Mouse (Mus musculus) hindbrain, embryonic 12.5 days (tissue): ENCODE results near the gene Gria4. TPM values are rescaled to one million over a fixed set of nuclear protein-coding genes. Genes with fewer than 3 reads are reported as not detected.
A peak's percentile ranks its signal among the peaks of the same experiment; 100 is the strongest.
"Not testable (repeated sequence)": the region's sequence is repeated elsewhere in the genome, so short reads cannot be mapped to it uniquely, and the experiment has no call there.

Experiments used
- ATAC-seq: fragments of 200-750 bp; cut with Nextera tagmentation; 2 replicates; pipeline ENCODE4 v1.8.0; 2017; ENCODE audit warnings: moderate TSS enrichment; ENCODE audit not compliant: low FRiP score
- H3K27ac ChIP-seq: fragments of 300-500 bp; sonication (generic); 2 replicates; pipeline ENCODE4 v1.5.1; 2016; ENCODE audit warnings: mild to moderate bottlenecking
- H3K27me3 ChIP-seq: fragments of 300-500 bp; sonication (generic); 2 replicates; pipeline ENCODE4 v1.6.1; 2016; ENCODE audit warnings: mild to moderate bottlenecking
- H3K36me3 ChIP-seq: fragments of 300-500 bp; sonication (generic); 2 replicates; pipeline ENCODE4 v1.6.1; 2016; ENCODE audit warnings: mild to moderate bottlenecking
- H3K4me1 ChIP-seq: fragments of 300-500 bp; sonication (generic); 2 replicates; pipeline ENCODE4 v1.6.1; 2016
- H3K4me2 ChIP-seq: fragments of 300-500 bp; sonication (generic); replicated peaks from 2 replicates; pipeline ENCODE4 v1.6.1; 2016; ENCODE audit warnings: mild to moderate bottlenecking
- H3K4me3 ChIP-seq: fragments of 300-500 bp; sonication (generic); 2 replicates; pipeline ENCODE4 v1.5.1; 2016; ENCODE audit warnings: mild to moderate bottlenecking
- H3K9ac ChIP-seq: fragments of 300-500 bp; sonication (generic); 2 replicates; pipeline ENCODE4 v1.6.1; 2016; ENCODE audit warnings: mild to moderate bottlenecking, moderate library complexity
- H3K9me3 ChIP-seq: fragments of 300-500 bp; sonication (generic); replicated peaks from 2 replicates; pipeline ENCODE4 v1.6.1; 2016; ENCODE audit warnings: mild to moderate bottlenecking
- WGBS: fragments of 180-500 bp; shearing (Covaris S2); methylation state at CpG from one replicate; pipeline ENCODE4 v1.1.7; 2016; 5-methylcytosine and 5-hydroxymethylcytosine counted together
- polyA plus RNA-seq: library from polyadenylated mRNA; unstranded; fragments of >200 nt; fragmentation: Nextera tagmentation; extraction: Ambion mirVana; gene quantifications from 2 replicates; pipeline ENCODE4 v1.2.1, GENCODE M21; 2016

Gria4 gene
- polyA plus RNA-seq: 15.6 and 16.4 TPM in 2 replicates

DNA sequence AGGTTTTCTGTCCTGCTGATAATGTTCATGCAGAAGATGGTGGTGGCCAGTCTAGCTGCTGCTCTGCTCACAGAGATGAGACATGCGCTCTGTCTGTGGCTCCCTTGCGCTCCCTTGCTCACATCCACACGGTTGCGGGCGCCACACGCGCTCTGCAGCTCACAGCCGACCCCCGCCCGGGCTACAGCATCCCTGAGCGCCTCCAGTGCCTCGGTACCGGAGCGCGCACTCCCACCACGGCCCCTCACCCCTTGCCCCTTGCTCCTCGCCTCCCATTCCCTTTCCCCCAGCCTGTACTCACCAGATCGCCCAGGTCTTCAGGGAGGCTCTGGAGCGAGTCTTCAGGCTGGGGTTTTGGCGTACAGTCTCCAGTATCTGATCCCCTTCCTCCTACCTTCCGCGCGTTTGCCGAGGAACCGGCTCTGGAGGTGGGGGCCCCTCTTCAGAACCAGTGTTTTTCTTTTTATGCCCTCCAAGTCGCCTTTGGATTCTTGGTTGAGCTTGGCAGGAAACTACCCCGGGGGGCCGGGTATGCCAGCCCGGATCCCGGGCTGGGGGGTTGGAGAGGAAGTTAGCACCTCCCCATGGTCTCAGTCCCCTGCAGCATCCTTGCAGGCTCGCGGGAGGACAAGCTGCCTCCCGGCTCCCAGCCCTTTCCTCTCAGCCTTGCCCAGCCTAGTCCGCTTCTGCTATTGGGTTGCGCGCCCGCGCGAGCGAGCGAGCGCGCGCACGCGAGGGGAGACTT, at the start of gene Gria4:
TSS of gene Gria4 (minus strand) at position 691 of the 745 bp plus-strand sequence.
- Histone ChIP-seq H3K4me1 (no peaks in the 10 kb centered on the region), H3K27ac (peak within 1 kb of the TSS; percentile 94), H3K27me3 (no peaks in the 10 kb centered on the region), H3K9me3 (no peaks in the 10 kb centered on the region), H3K9ac (peak within 1 kb of the TSS; percentile 79), H3K36me3 (no peaks in the 10 kb centered on the region), H3K4me2 (peak within 1 kb of the TSS; percentile 76), H3K4me3 (peak within 1 kb of the TSS; percentile 66)
- WGBS: under 1% methylated on average over 45 of the region's 46 CpGs
- peak; percentile 98 for ATAC-seq

DNA sequence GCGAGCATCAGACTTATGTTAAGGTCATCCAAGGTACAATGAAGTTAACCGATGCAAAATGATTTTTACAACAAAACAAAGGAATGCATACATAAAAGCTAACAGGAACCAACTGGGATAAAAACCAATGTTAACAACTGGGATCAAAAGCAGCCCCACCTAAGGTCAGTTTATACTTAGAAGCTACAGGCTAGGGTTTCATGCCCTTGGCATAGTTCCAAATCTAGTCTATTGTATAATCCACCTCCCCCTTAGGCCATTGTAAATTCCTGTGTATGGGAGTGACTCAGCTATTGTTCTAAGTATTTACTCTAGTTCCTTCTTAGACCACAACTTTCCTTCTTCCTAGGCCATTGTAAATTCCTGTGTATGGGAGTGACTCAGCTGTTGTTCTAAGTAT, 14.9 kb upstream of the Gria4 start:
- 86% methylated on average over 2 of the region's 2 CpGs for WGBS
- not testable (repeated sequence) for H3K4me3 ChIP-seq, H3K36me3 ChIP-seq, H3K27ac ChIP-seq, H3K27me3 ChIP-seq, H3K9ac ChIP-seq, ATAC-seq, H3K4me1 ChIP-seq, H3K9me3 ChIP-seq, H3K4me2 ChIP-seq

DNA sequence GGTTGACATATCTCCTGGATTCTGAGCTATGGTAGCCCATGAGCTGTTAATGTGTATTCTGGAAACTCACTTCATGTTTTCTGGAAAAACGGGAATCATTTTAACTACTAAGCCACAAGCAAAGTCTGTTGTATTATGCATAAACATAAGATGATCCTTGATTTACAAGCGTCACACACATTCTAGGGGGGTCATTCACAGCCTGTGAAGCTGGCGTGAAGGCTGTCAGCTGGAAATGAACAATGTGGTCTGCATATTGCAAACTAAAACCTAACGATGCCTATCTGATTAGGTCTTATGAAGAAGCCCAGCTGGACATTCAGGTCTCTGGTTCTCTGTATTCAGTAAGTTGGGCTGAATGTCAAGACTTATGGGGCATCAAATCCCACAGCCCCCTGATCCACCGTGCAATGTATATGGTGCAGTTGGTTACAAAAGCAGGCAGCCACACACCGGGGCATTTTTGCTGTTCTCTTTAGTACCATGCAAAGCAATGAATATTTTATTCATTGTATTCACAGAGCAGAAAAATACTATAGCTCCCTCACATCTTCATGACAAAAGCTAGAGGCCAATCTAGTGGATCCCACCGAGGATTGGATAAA, 7.2 kb upstream of the Gria4 start:
- Histone ChIP-seq H3K36me3 (no peaks in the 10 kb centered on the region), H3K4me2 (no peak overlapping the region), H3K4me3 (no peak overlapping the region), H3K27me3 (no peaks in the 10 kb centered on the region), H3K27ac (no peak overlapping the region), H3K4me1 (0 out of 2 replicates have a peak, but pooled peaks cover 3% of the 10 kb centered on the region), H3K9me3 (no peaks in the 10 kb centered on the region), H3K9ac (no peak overlapping the region)
- peak; percentile 71; the same call in 1 of the 2 replicates for ATAC-seq
- 44% methylated on average over 7 of the region's 7 CpGs for WGBS

- H3K9me3 ChIP-seq: no peaks in the 10 kb centered on the region
- no peak overlapping the region for H3K4me3 ChIP-seq
- H3K27me3 ChIP-seq: no peaks in the 10 kb centered on the region
- no peak overlapping the region for H3K27ac ChIP-seq
- H3K9ac ChIP-seq: no peak overlapping the region
- ATAC-seq: no peak
- 86% methylated on average over 2 of the region's 2 CpGs for WGBS
- no peaks in the 10 kb centered on the region for H3K36me3 ChIP-seq
- H3K4me2 ChIP-seq: no peak overlapping the region
- H3K4me1 ChIP-seq: no peaks in the 10 kb centered on the region
Measured at GRCm38 (mm10) chr9:4797396-4797795, 1.4 kb upstream of the Gria4 start.

DNA sequence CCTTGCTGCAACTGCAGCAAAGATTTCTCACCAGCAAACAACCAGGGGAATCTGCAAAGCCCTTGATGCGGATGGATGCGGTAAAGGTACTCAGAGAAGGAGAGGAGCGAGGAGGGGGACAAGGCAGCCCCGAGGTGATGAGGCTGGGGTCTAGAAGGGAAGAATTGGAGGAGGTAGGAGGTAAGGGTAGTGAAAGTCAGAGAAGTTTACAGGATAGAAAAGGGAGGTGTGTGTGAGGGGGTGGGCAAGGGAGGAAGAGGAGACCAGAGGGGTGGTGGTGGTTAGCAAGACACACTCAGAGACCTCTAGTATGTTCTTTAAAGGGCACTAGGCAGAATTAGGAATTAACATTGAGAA, 233 bp upstream of the Gria4 start:
- ATAC-seq: peak; percentile 63; the same call in 1 of the 2 replicates
- Histone ChIP-seq H3K4me1 (no peaks in the 10 kb centered on the region), H3K27ac (peak overlapping the region; percentile 94; the same call in 1 of the 2 replicates)

DNA sequence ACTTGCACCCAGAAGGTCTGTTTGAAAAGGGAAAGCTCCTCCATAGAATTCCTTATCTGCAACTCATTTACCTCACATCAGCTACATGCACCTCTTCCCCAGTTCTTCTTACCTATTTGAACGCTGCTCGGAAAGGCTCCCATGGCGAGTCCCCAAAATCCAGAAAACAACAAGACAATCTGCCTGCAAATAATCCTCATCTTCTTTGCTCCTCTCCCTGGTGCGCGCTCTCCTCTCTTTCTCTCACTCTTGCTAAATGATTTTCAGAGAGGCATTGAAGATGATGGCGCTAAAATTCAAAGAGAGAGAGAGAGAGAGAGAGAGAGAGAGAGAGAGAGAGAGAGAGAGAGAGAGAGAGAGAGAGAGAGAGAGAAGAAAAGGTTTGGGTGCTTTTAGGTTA, 959 bp downstream of the Gria4 start:
- ATAC-seq: no peak
- no peaks in the 10 kb centered on the region for H3K36me3 ChIP-seq
- H3K27ac ChIP-seq: peak overlapping the region; percentile 94
- H3K9ac ChIP-seq: peak overlapping the region; percentile 79
- no peaks in the 10 kb centered on the region for H3K9me3 ChIP-seq
- peak overlapping the region; percentile 66 for H3K4me3 ChIP-seq
- 1% methylated on average over 5 of the region's 6 CpGs for whole genome bisulfite sequencing
- no peaks in the 10 kb centered on the region for H3K27me3 ChIP-seq
- no peaks in the 10 kb centered on the region for H3K4me1 ChIP-seq
- H3K4me2 ChIP-seq: peak overlapping the region; percentile 76

More for the DNA sequence above, 233 bp upstream of the Gria4 start:
- peak overlapping the region; percentile 76 for H3K4me2 ChIP-seq
- H3K4me3 ChIP-seq: peak overlapping the region; percentile 66
- H3K9ac ChIP-seq: peak overlapping the region; percentile 79
- 3% methylated on average over 4 of the region's 4 CpGs for WGBS
- H3K9me3 ChIP-seq: no peaks in the 10 kb centered on the region
- no peaks in the 10 kb centered on the region for H3K36me3 ChIP-seq
- no peaks in the 10 kb centered on the region for H3K27me3 ChIP-seq

DNA sequence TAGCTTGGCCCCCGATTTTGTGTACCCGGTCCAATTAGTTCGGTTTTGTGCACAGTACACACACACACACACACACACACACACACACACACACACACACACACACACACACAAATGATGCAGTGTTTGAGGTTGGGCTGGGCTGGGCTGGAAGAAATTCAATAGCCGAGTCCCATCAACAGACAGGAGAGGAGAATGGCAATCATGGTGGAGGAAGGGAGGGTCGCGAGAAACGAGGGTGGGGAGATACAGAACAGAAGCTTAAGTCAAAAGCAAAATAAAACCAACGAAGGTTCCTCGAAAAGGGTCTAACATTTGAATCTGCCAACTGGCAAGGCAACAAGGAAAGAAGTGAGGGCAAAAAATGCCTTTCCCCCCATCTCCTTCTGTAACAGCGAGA, 1.6 kb downstream of the Gria4 start:
- Histone ChIP-seq H3K27ac (peak overlapping the region; percentile 94), H3K4me3 (peak overlapping the region; percentile 66), H3K27me3 (no peaks in the 10 kb centered on the region), H3K9me3 (no peaks in the 10 kb centered on the region), H3K4me1 (no peaks in the 10 kb centered on the region), H3K9ac (peak overlapping the region; percentile 79; the same call in 1 of the 2 replicates), H3K36me3 (no peaks in the 10 kb centered on the region), H3K4me2 (peak overlapping the region; percentile 76)
- WGBS: 25% methylated on average over 10 of the region's 10 CpGs
- no peak for ATAC-seq

- not testable (repeated sequence) for H3K27me3 ChIP-seq, H3K4me3 ChIP-seq, H3K27ac ChIP-seq, H3K4me2 ChIP-seq, H3K9me3 ChIP-seq, H3K9ac ChIP-seq, H3K4me1 ChIP-seq, ATAC-seq, H3K36me3 ChIP-seq
Measured at GRCm38 (mm10) chr9:4749407-4749806, 46.6 kb downstream of the Gria4 start.

GRCm38 (mm10) chr9:4714086-4714485, 81.9 kb downstream of the Gria4 start:
- no peak overlapping the region for H3K27ac ChIP-seq
- H3K4me2 ChIP-seq: no peak overlapping the region
- WGBS: 82% methylated on average over 2 of the region's 2 CpGs
- H3K4me1 ChIP-seq: no peaks in the 10 kb centered on the region
- no peaks in the 10 kb centered on the region for H3K36me3 ChIP-seq
- ATAC-seq: no peak
- H3K9ac ChIP-seq: no peak overlapping the region
- no peak overlapping the region for H3K4me3 ChIP-seq
- H3K9me3 ChIP-seq: no peaks in the 10 kb centered on the region
- H3K27me3 ChIP-seq: no peaks in the 10 kb centered on the region

- Histone ChIP-seq H3K9ac (no peak overlapping the region), H3K27ac (no peak overlapping the region), H3K27me3 (no peaks in the 10 kb centered on the region), H3K4me2 (no peak overlapping the region), H3K9me3 (no peaks in the 10 kb centered on the region), H3K4me3 (no peak overlapping the region), H3K36me3 (no peaks in the 10 kb centered on the region), H3K4me1 (no peaks in the 10 kb centered on the region)
- ATAC-seq: no peak
Measured at GRCm38 (mm10) chr9:4712367-4712766, 83.7 kb downstream of the Gria4 start.

- H3K4me1 ChIP-seq: no peaks in the 10 kb centered on the region
- WGBS: 88% methylated on average over 1 of the region's 1 CpGs
- no peak overlapping the region for H3K27ac ChIP-seq
- no peaks in the 10 kb centered on the region for H3K9me3 ChIP-seq
- ATAC-seq: no peak
- no peak overlapping the region for H3K4me2 ChIP-seq
- no peak overlapping the region for H3K9ac ChIP-seq
- no peaks in the 10 kb centered on the region for H3K27me3 ChIP-seq
- H3K36me3 ChIP-seq: no peaks in the 10 kb centered on the region
- no peak overlapping the region for H3K4me3 ChIP-seq
Measured at GRCm38 (mm10) chr9:4687149-4687548, 108.9 kb downstream of the Gria4 start.

DNA sequence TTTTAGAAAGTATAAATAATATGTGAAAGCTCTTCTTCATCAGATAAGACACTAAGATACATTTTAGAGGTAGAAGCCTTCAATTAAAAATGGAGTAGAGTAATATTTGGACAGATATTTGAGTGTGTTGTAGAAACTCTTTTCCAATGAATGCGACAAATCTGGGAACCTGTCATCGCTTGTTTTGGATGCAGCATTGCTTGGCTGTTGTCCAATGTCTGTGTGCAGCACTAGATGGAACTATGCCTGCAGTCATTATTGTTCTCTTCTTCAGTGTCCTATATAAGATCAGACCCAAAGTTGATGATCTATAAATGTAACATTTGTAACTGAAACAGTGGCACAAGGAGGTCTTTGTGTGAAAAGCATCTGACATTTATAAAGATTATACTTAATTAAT, 115.8 kb downstream of the Gria4 start:
- WGBS: 89% methylated on average over 2 of the region's 2 CpGs
- H3K4me1 ChIP-seq: no peaks in the 10 kb centered on the region
- no peaks in the 10 kb centered on the region for H3K27me3 ChIP-seq
- no peaks in the 10 kb centered on the region for H3K9me3 ChIP-seq
- H3K27ac ChIP-seq: no peak overlapping the region
- no peak overlapping the region for H3K9ac ChIP-seq
- H3K36me3 ChIP-seq: no peaks in the 10 kb centered on the region
- no peak overlapping the region for H3K4me3 ChIP-seq
- H3K4me2 ChIP-seq: no peak overlapping the region
- ATAC-seq: no peak

DNA sequence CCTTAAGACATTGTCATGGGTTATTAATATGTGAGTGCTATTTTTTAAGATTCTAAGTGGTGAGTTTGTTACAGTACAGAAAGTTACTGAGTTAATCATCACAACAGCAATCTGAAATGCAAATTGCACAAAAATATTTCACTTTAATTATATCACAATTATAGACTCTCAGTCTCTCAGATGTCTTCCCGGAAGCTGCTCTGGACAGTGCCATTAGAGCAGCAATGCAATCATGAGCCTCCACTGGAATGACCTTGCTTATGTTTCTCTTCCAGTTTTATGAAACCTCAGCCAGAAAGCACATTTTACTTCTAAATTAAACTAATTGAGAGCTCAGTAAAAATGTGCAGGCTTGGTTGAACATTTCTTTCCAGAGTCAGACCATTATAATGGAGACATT, 116.9 kb downstream of the Gria4 start:
- H3K4me1 ChIP-seq: no peaks in the 10 kb centered on the region
- H3K27ac ChIP-seq: no peak overlapping the region
- no peaks in the 10 kb centered on the region for H3K27me3 ChIP-seq
- no peaks in the 10 kb centered on the region for H3K9me3 ChIP-seq
- no peaks in the 10 kb centered on the region for H3K36me3 ChIP-seq
- H3K9ac ChIP-seq: no peak overlapping the region
- no peak for ATAC-seq
- H3K4me3 ChIP-seq: no peak overlapping the region
- H3K4me2 ChIP-seq: no peak overlapping the region
- 89% methylated on average over 1 of the region's 1 CpGs for WGBS
